Mouse (Mus musculus) intestine, embryonic 14.5 days (tissue): Measurements from ENCODE around the gene Gsto1. TPM values are rescaled to one million over a fixed set of nuclear protein-coding genes. Genes with fewer than 3 reads are reported as not detected.

ENCODE experiments used
- ATAC-seq: fragments of 200-750 bp; cut with Nextera tagmentation; replicated peaks from 2 replicates; pipeline ENCODE4 v1.8.0; 2017; ENCODE audit warnings: low read depth, moderate number of reproducible peaks, moderate TSS enrichment, moderate library complexity; ENCODE audit not compliant: low FRiP score, low TSS enrichment
- DNase-seq: peaks from one replicate; pipeline ENCODE4 v3.0.0-alpha.2; 2018; ENCODE audit warnings: low spot score
- H3K27ac ChIP-seq: fragments of 300-500 bp; sonication (generic); 2 replicates; pipeline ENCODE4 v1.5.1; 2014; ENCODE audit warnings: low read depth, mild to moderate bottlenecking, control low read depth
- H3K27me3 ChIP-seq: fragments of 300-500 bp; sonication (generic); replicated peaks from 2 replicates; pipeline ENCODE4 v1.6.1; 2014; ENCODE audit warnings: low read length, control low read depth; ENCODE audit not compliant: control insufficient read depth, insufficient read depth
- H3K36me3 ChIP-seq: fragments of 300-500 bp; sonication (generic); 2 replicates; pipeline ENCODE4 v1.6.1; 2014; ENCODE audit warnings: low read length, control low read depth; ENCODE audit not compliant: control insufficient read depth, insufficient read depth
- H3K4me1 ChIP-seq: fragments of 300-500 bp; sonication (generic); replicated peaks from 2 replicates; pipeline ENCODE4 v1.6.1; 2014; ENCODE audit warnings: low read length, control low read depth, mixed read lengths; ENCODE audit not compliant: control insufficient read depth, insufficient read depth
- H3K4me2 ChIP-seq: fragments of 300-500 bp; sonication (generic); 2 replicates; pipeline ENCODE4 v1.6.1; 2014; ENCODE audit warnings: low read length
- H3K4me3 ChIP-seq: fragments of 300-500 bp; sonication (generic); 2 replicates; pipeline ENCODE4 v1.5.1; 2014; ENCODE audit warnings: low read depth, low read length, control low read depth, mixed read lengths
- H3K9ac ChIP-seq: fragments of 300-500 bp; sonication (generic); 2 replicates; pipeline ENCODE4 v1.6.1; 2014; ENCODE audit warnings: mild to moderate bottlenecking, low read length
- H3K9me3 ChIP-seq: fragments of 300-500 bp; sonication (generic); 2 replicates; pipeline ENCODE4 v1.6.1; 2016; ENCODE audit warnings: low read length, control low read depth; ENCODE audit not compliant: control insufficient read depth
- WGBS: fragments of 180-500 bp; shearing (Covaris S2); extraction: QIAGEN DNeasy Blood & Tissue Kit; methylation state at CpG from one replicate; pipeline ENCODE4 v1.1.7; 2014; 5-methylcytosine and 5-hydroxymethylcytosine counted together
- polyA plus RNA-seq: library from polyadenylated mRNA; unstranded; fragments of >200 nt; fragmentation: Nextera tagmentation; extraction: Ambion mirVana; gene quantifications from 2 replicates; pipeline ENCODE4 v1.2.1, GENCODE M21; 2014

The Gsto1 gene
- polyA plus RNA-seq, 1 experiment from 2014 or later, result 340 TPM

GRCm38 (mm10) chr19:47903679-47904078, 48.9 kb downstream of the Gsto1 start:
- Histone ChIP-seq H3K9me3 (no peaks in the 10 kb centered on the region), H3K9ac (no peak overlapping the region), H3K4me2 (no peak overlapping the region), H3K27me3 (no peaks in the 10 kb centered on the region), H3K27ac (no peak overlapping the region), H3K4me1 (peaks cover 15% of the 10 kb centered on the region), H3K4me3 (no peak overlapping the region), H3K36me3 (0 out of 2 replicates have a peak, but pooled peaks cover 1% of the 10 kb centered on the region)
- ATAC-seq, result no peak
- 70% methylated on average over 4 of the region's 4 CpGs for WGBS
- DNase-seq, result no peak

- no peaks in the 10 kb centered on the region for H3K27me3 ChIP-seq
- H3K27ac ChIP-seq, result no peak overlapping the region
- no peak overlapping the region for H3K4me3 ChIP-seq
- WGBS, result 72% methylated on average over 4 of the region's 4 CpGs
- H3K4me1 ChIP-seq, result peaks cover 27% of the 10 kb centered on the region
- no peak overlapping the region for H3K4me2 ChIP-seq
- no peaks in the 10 kb centered on the region for H3K9me3 ChIP-seq
- ATAC-seq, result no peak
- H3K36me3 ChIP-seq, result no peaks in the 10 kb centered on the region
- DNase-seq, result no peak
- no peak overlapping the region for H3K9ac ChIP-seq
Measured at GRCm38 (mm10) chr19:47905081-47905480, 50.3 kb downstream of the Gsto1 start.

- Histone ChIP-seq H3K27me3 (no peaks in the 10 kb centered on the region), H3K4me3 (no peak overlapping the region), H3K36me3 (no peaks in the 10 kb centered on the region), H3K27ac (no peak overlapping the region), H3K4me2 (no peak overlapping the region), H3K9ac (no peak overlapping the region), H3K4me1 (peaks cover 27% of the 10 kb centered on the region), H3K9me3 (no peaks in the 10 kb centered on the region)
- WGBS, result 79% methylated on average over 5 of the region's 5 CpGs
- no peak for ATAC-seq
- DNase-seq, result no peak
Measured at GRCm38 (mm10) chr19:47905603-47906002, 50.8 kb downstream of the Gsto1 start.

GRCm38 (mm10) chr19:47907596-47907995, 52.8 kb downstream of the Gsto1 start:
- H3K4me1 ChIP-seq, result peaks cover 28% of the 10 kb centered on the region
- no peak overlapping the region for H3K4me2 ChIP-seq
- no peak overlapping the region for H3K9ac ChIP-seq
- no peak for DNase-seq
- no peaks in the 10 kb centered on the region for H3K36me3 ChIP-seq
- WGBS, result 91% methylated on average over 9 of the region's 9 CpGs
- no peak for ATAC-seq
- no peak overlapping the region for H3K27ac ChIP-seq
- H3K27me3 ChIP-seq, result no peaks in the 10 kb centered on the region
- H3K9me3 ChIP-seq, result no peaks in the 10 kb centered on the region
- no peak overlapping the region for H3K4me3 ChIP-seq

- no peak overlapping the region for H3K4me2 ChIP-seq
- H3K4me3 ChIP-seq, result no peak overlapping the region
- peaks cover 19% of the 10 kb centered on the region for H3K4me1 ChIP-seq
- H3K9ac ChIP-seq, result no peak overlapping the region
- no peak for DNase-seq
- no peak overlapping the region for H3K27ac ChIP-seq
- WGBS, result 23% methylated on average over 6 of the region's 6 CpGs
- no peaks in the 10 kb centered on the region for H3K9me3 ChIP-seq
- H3K36me3 ChIP-seq, result no peaks in the 10 kb centered on the region
- no peak for ATAC-seq
- no peaks in the 10 kb centered on the region for H3K27me3 ChIP-seq
Measured at GRCm38 (mm10) chr19:47908961-47909371, 54.2 kb downstream of the Gsto1 start.

- Histone ChIP-seq H3K4me2 (peak overlapping the region; percentile 43), H3K4me3 (peak overlapping the region; percentile 6; the same call in 1 of the 2 replicates), H3K9ac (peak overlapping the region; percentile 34), H3K27me3 (no peaks in the 10 kb centered on the region), H3K9me3 (no peaks in the 10 kb centered on the region), H3K36me3 (0 out of 2 replicates have a peak, but pooled peaks cover 4% of the 10 kb centered on the region), H3K27ac (no peak overlapping the region), H3K4me1 (peaks cover 19% of the 10 kb centered on the region)
- WGBS, result 8% methylated on average over 10 of the region's 10 CpGs
- DNase-seq (no peak), ATAC-seq (peak; percentile 47; the same call in 1 of the 2 replicates)
Measured at GRCm38 (mm10) chr19:47909387-47910116, 54.8 kb downstream of the Gsto1 start.

- Histone ChIP-seq H3K4me1 (peaks cover 19% of the 10 kb centered on the region), H3K27me3 (no peaks in the 10 kb centered on the region), H3K4me2 (peak overlapping the region; percentile 43; the same call in 1 of the 2 replicates), H3K4me3 (no peak overlapping the region), H3K27ac (no peak overlapping the region), H3K9ac (no peak overlapping the region), H3K9me3 (no peaks in the 10 kb centered on the region), H3K36me3 (0 out of 2 replicates have a peak, but pooled peaks cover 8% of the 10 kb centered on the region)
- ATAC-seq (no peak), DNase-seq (no peak)
- WGBS, result 40% methylated on average over 4 of the region's 4 CpGs
Measured at GRCm38 (mm10) chr19:47910117-47910618, 55.4 kb downstream of the Gsto1 start.

- Histone ChIP-seq H3K27me3 (no peaks in the 10 kb centered on the region), H3K27ac (no peak overlapping the region)
Measured at GRCm38 (mm10) chr19:47910751-47911150, 56.0 kb downstream of the Gsto1 start.

More at GRCm38 (mm10) chr19:47910751-47911150, 56.0 kb downstream of the Gsto1 start:
- Histone ChIP-seq H3K4me3 (no peak overlapping the region), H3K9ac (no peak overlapping the region), H3K36me3 (0 out of 2 replicates have a peak, but pooled peaks cover 8% of the 10 kb centered on the region), H3K9me3 (no peaks in the 10 kb centered on the region), H3K4me1 (peaks cover 19% of the 10 kb centered on the region), H3K4me2 (no peak overlapping the region)
- ATAC-seq (no peak), DNase-seq (no peak)
- WGBS, result 86% methylated on average over 4 of the region's 4 CpGs
